Mouse (Mus musculus): ENCODE results near the gene Rgs3. TPM values are rescaled to one million over a fixed set of nuclear protein-coding genes. Genes with fewer than 3 reads are reported as not detected.

Rgs3 gene
- polyA plus RNA-seq, 1 experiment: 17.2 TPM

DNA sequence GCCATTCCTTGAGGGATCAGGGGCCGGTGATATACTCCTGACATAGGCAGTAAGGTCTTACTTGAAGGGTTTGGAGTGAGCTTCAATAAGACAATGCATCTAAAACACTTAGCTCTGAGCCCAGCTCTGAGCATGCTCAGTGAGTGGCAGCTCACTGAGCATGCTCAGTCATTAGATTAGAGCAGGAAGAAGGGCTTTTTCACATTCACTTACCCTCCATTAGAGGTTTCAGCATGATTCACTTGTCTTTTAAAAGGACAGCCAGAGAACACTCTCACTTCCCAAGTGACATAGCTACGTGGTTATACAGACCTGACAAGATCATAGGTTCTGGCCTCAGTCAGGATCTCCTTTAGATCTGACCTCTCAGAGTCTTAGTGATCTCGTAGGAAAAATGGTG is 89.2 kb downstream of the Rgs3 start:
- no peak overlapping the region for H3K4me3 ChIP-seq (ENCODE audit: insufficient read depth, low read length)
- TF ChIP-seq POLR2A (IDR thresholded peaks at IDR 0.05; ENCODE audit: borderline replicate concordance, low read depth, low read length) (no peak), CTCF (IDR thresholded peaks at IDR 0.05; ENCODE audit: low read depth, low read length) (no peak)
- H3K4me1 ChIP-seq (ENCODE audit: control insufficient read depth, insufficient read depth, low read length): peaks cover 9% of the 10 kb centered on the region
- H3K27ac ChIP-seq (ENCODE audit: insufficient read depth, low read depth, low read length): no peak overlapping the region

DNA sequence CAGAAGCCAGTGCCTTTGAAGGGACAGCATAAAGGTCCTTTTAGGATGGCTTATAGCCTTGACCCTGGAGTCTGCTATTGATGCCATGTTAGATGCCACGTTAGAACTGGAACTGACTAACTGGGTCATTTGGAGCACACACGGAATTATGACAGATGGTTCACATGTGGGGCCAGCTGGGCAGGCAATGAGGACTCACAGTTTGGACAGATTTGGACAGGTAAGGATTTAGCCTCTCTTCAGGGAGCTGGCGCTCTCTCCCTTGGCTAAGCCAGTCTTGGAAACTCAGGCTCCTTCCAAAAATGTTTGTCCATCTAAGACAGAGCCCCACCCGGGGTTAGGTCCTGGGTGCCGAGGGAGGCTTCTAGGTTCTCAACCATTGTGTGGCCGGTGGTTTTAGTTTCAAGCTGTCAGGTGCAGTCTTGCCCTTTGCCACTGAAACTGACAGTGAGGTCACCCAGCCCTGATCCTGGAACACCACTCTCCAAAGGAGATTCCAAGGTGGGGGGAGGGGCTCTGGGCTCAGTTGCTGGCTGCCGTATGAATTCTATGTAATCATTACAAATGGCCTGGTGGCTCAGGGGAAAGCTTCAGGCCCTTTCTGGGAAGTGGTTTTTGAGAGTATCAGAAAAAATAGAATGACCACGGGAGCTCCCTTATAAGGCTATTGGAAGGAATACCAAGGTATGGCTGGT is 90.0 kb downstream of the Rgs3 start:
- no peak for TF ChIP-seq POLR2A (IDR thresholded peaks at IDR 0.05; ENCODE audit: borderline replicate concordance, low read depth, low read length)
- TF ChIP-seq CTCF (IDR thresholded peaks at IDR 0.05; ENCODE audit: low read depth, low read length): no peak
- Histone ChIP-seq H3K4me3 (ENCODE audit: insufficient read depth, low read length) (no peak overlapping the region), H3K4me1 (ENCODE audit: control insufficient read depth, insufficient read depth, low read length) (peaks cover 15% of the 10 kb centered on the region), H3K27ac (ENCODE audit: insufficient read depth, low read depth, low read length) (no peak overlapping the region)

DNA sequence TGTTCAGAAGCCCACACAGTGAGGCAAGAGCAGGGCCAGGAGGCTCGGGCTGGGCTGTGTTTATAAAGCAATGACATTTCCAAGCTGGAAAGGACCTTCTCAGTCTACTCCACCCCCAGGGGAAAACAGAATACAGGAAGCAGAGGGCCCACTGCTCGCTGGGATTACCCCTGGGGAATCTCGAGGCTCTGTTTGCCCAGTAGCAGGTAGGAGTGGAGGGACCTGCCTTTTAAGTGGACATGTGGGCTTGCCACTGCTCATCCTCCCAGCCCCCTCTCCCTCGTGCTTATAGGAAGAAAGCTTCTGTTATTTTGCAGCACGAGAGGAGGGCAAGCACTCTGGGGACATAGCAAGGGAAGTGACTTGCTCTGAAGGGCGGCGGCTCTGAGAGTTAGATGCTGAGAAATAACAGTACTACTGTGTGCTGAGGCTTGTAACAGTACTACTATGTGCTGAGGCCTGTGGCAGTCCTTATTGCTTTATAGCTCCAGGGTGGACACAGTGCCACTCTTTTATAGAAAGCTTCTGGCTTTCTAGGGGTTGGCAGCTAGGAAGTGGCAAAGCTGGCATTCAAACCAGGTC is 91.6 kb downstream of the Rgs3 start:
- Histone ChIP-seq H3K4me1 (ENCODE audit: control insufficient read depth, insufficient read depth, low read length) (peaks cover 13% of the 10 kb centered on the region), H3K27ac (ENCODE audit: insufficient read depth, low read depth, low read length) (no peak overlapping the region)
- TF ChIP-seq CTCF (IDR thresholded peaks at IDR 0.05; ENCODE audit: low read depth, low read length) (no peak), POLR2A (IDR thresholded peaks at IDR 0.05; ENCODE audit: borderline replicate concordance, low read depth, low read length) (no peak)

DNA sequence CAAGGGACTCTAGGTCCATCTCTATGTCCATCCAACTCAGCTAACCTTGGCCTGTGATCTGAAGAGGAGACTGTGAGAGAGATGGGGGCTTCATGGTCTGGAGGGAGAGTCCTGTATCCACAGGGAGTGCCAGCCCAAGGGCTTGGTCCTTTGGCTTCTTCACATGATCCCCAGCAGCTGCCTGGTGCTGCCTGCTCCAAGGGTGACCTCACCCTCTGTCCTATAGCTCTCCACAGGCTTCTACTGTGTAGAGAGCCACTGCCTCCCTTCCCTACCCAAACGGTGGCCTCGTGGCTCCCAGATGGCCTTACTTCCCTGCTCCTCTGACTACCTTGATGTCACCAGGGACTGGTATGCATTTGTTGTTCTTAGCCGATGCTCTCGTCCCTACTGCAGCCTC is 92.6 kb downstream of the Rgs3 start:
- no peak for TF ChIP-seq POLR2A (IDR thresholded peaks at IDR 0.05; ENCODE audit: borderline replicate concordance, low read depth, low read length)
- TF ChIP-seq CTCF (IDR thresholded peaks at IDR 0.05; ENCODE audit: low read depth, low read length): no peak
- Histone ChIP-seq H3K27ac (ENCODE audit: insufficient read depth, low read depth, low read length) (no peak overlapping the region), H3K4me3 (ENCODE audit: insufficient read depth, low read length) (no peak overlapping the region), H3K4me1 (ENCODE audit: control insufficient read depth, insufficient read depth, low read length) (peaks cover 13% of the 10 kb centered on the region)

More for the DNA sequence above, 91.6 kb downstream of the Rgs3 start:
- no peak overlapping the region for H3K4me3 ChIP-seq (ENCODE audit: insufficient read depth, low read length)

DNA sequence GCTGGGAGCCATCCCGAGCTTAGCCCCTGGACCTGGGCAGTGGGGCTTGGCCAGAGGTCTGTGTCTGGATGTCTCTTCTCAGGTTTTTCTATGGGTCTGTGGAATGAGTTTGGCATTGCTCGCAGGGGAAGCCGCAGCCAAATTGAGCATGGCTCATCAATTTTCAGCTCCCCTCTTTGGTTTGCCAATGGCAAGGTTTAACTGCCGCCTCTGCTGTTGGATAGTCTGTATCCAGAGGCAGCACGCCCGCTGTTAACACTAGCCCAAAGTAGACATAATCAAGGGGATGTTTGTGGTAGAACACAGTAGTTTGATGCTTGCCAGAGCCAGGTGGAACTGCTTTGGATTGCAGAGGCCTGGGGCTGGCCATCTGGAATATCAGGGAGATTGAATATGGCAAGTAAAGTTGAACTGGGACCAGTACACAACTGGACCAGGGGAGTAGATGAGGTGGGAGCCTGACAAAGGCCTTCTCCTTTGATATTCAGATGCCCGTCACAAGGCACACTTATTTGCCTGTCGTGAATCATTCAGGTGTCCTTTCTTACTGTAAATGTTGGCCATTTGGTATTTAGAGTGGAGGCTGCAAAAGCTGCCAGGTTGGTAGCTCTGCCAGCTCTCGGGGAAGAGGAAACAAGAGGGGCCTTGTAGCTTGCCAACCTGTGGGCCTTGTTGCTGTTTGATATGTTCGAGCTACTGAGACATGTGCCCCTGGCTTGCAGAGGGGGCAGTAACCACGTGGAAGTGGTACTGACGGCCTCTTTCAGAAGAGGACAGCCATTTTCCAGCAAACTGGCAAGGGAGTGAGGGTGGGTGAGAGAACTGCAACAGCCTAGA is 93.5 kb downstream of the Rgs3 start:
- no peak overlapping the region for H3K27ac ChIP-seq (ENCODE audit: insufficient read depth, low read depth, low read length)
- TF ChIP-seq POLR2A (IDR thresholded peaks at IDR 0.05; ENCODE audit: borderline replicate concordance, low read depth, low read length): no peak
- no peak for TF ChIP-seq CTCF (IDR thresholded peaks at IDR 0.05; ENCODE audit: low read depth, low read length)
- H3K4me1 ChIP-seq (ENCODE audit: control insufficient read depth, insufficient read depth, low read length): peaks cover 13% of the 10 kb centered on the region
- H3K4me3 ChIP-seq (ENCODE audit: insufficient read depth, low read length): no peak overlapping the region

DNA sequence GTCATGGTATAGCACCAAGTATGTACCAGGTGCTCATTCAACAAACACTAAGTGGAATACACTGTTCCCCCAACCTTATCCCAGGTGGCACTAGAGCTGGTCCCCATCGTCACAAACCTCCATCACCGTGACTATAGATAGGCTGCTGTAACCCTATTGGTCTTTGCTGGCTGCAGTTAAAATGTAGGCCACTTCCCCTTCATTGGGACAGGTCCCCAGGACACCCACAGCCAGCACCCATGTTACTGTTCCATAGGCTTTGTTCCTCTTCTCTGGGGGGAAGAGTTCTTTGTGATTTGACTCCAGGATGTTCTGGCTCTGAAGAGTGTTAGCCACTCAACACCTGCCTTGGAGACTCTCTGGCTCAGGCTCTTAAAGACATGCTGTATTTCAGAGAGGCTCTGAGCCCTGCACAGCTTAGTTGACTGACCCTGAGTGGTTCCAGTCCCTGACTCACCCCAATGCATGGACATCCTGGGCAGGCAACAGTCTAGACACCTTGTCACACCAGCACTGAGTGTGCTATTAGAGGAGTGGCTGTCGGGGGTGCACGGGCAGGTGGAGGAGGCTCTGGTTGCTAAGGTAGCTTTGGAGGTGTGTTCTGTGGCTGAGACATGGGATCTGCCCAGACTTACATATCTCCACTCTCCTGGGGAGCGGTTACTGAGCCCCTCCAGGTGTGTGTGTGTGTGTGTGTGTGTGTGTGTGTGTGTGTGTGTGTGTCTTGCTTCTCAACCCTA is 94.4 kb downstream of the Rgs3 start:
- Histone ChIP-seq H3K27ac (ENCODE audit: insufficient read depth, low read depth, low read length) (no peak overlapping the region), H3K4me3 (ENCODE audit: insufficient read depth, low read length) (no peak overlapping the region), H3K4me1 (ENCODE audit: control insufficient read depth, insufficient read depth, low read length) (peaks cover 13% of the 10 kb centered on the region)
- TF ChIP-seq CTCF (IDR thresholded peaks at IDR 0.05; ENCODE audit: low read depth, low read length): no peak
- no peak for TF ChIP-seq POLR2A (IDR thresholded peaks at IDR 0.05; ENCODE audit: borderline replicate concordance, low read depth, low read length)

DNA sequence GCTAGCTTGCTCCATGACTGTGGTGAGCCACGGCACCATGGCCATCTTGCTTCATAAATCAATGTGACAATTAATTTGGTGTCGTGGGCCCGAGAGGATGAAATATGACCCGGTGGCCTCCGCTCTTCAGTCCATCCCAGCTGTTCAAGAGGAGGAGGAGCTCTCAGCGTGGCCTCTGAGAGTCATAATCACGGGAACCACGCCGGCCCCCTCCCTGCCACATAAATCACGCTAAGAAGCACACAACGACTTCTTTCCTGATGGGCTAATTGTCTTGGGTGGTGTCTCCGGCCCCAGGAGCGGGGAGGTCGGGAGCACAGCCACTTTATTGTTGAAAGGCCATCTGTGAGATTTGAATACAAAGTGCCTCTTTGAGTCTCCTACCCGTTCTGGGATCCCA is 99.6 kb downstream of the Rgs3 start:
- H3K27ac ChIP-seq (ENCODE audit: insufficient read depth, low read depth, low read length): no peak overlapping the region

DNA sequence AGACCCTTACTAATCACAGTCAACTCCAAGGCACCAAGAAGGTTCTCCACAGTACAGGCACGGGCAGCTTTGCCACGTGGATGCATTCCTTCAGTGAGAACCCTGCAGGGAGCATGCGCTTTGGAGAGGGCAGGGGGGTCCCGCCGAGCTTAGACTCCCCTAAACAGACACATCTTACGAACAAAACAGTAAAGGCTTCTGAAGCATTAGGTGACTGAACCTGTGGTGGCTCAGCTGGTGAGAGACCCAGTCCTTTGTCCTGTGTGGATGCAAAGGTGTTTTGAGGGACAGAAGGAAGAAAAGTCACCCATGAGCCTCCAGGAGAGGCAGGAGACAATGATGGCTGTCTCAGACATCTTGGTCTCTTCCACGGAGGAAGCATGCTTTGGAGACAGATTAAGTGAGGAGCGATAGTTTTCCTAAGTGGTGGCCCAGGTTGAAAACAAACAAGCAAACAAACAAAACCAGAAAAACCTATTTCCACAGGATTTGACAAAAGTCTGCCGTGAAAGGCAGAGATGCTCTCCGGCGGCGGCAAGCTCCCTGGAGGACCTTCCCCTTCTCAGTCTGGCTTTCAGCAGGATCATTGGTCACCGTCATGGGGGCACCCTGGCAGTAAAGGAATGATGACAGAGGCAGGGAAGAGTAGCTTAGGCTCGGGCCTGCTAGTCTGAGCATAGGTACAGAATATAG is 100.4 kb downstream of the Rgs3 start:
- Histone ChIP-seq H3K27ac (ENCODE audit: insufficient read depth, low read depth, low read length) (no peak overlapping the region), H3K4me1 (ENCODE audit: control insufficient read depth, insufficient read depth, low read length) (peaks cover 29% of the 10 kb centered on the region), H3K4me3 (ENCODE audit: insufficient read depth, low read length) (no peak overlapping the region)
- TF ChIP-seq POLR2A (IDR thresholded peaks at IDR 0.05; ENCODE audit: borderline replicate concordance, low read depth, low read length): no peak
- TF ChIP-seq CTCF (IDR thresholded peaks at IDR 0.05; ENCODE audit: low read depth, low read length): no peak

More for the DNA sequence above, 99.6 kb downstream of the Rgs3 start:
- H3K4me3 ChIP-seq (ENCODE audit: insufficient read depth, low read length): no peak overlapping the region
- TF ChIP-seq CTCF (IDR thresholded peaks at IDR 0.05; ENCODE audit: low read depth, low read length): no peak
- no peak for TF ChIP-seq POLR2A (IDR thresholded peaks at IDR 0.05; ENCODE audit: borderline replicate concordance, low read depth, low read length)
- H3K4me1 ChIP-seq (ENCODE audit: control insufficient read depth, insufficient read depth, low read length): peaks cover 28% of the 10 kb centered on the region

DNA sequence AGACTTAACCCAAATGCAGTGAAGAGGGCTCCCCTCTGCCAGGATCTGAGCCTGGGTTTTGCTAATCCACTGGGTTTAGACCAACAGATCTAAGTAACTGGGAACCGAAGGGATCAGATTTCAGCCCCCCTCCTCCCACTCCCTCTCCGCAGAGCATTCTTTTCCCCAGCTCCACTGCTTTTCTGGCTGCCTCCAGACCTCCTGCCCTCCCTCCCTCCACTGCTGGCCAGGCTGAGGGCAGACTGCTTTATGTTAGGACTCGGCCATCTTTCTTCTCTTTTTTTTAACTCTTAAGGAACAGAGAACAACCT is 100.9 kb downstream of the Rgs3 start:
- Histone ChIP-seq H3K27ac (ENCODE audit: insufficient read depth, low read depth, low read length) (no peak overlapping the region), H3K4me3 (ENCODE audit: insufficient read depth, low read length) (no peak overlapping the region), H3K4me1 (ENCODE audit: control insufficient read depth, insufficient read depth, low read length) (peaks cover 32% of the 10 kb centered on the region)
- TF ChIP-seq POLR2A (IDR thresholded peaks at IDR 0.05; ENCODE audit: borderline replicate concordance, low read depth, low read length) (no peak), CTCF (IDR thresholded peaks at IDR 0.05; ENCODE audit: low read depth, low read length) (no peak)
